Mouse (Mus musculus): Measurements from ENCODE around the gene Gm28539. TPM values are rescaled to one million over a fixed set of nuclear protein-coding genes. Genes with fewer than 3 reads are reported as not detected.
"Not testable (repeated sequence)": the region's sequence is repeated elsewhere in the genome, so short reads cannot be mapped to it uniquely, and the experiment has no call there.

Gm28539 gene
- polyA plus RNA-seq, 1 experiment, result 0.81 TPM

- DNase-seq (ENCODE audit: low read depth, low spot score), result no peak
- 96% methylated on average over 9 of the region's 9 CpGs for WGBS
Observed at GRCm38 (mm10) chr16:18948941-18949340, 112.6 kb downstream of the Gm28539 start.

GRCm38 (mm10) chr16:18950351-18950750, 114.0 kb downstream of the Gm28539 start:
- 98% methylated on average over 2 of the region's 2 CpGs for WGBS
- no peak for DNase-seq (ENCODE audit: low read depth, low spot score)

GRCm38 (mm10) chr16:18952813-18953212, 116.4 kb downstream of the Gm28539 start:
- DNase-seq (ENCODE audit: low read depth, low spot score), result no peak

GRCm38 (mm10) chr16:18955070-18955469, 118.7 kb downstream of the Gm28539 start:
- DNase-seq (ENCODE audit: low read depth, low spot score), result no peak
- 91% methylated on average over 3 of the region's 3 CpGs for WGBS

- no peak for DNase-seq (ENCODE audit: low read depth, low spot score)
Observed at GRCm38 (mm10) chr16:18963486-18963885, 127.1 kb downstream of the Gm28539 start.

GRCm38 (mm10) chr16:18969420-18970128, 133.2 kb downstream of the Gm28539 start:
- DNase-seq (ENCODE audit: low read depth, low spot score), result no peak
- 86% methylated on average over 9 of the region's 9 CpGs for WGBS

GRCm38 (mm10) chr16:18970837-18971236, 134.5 kb downstream of the Gm28539 start:
- WGBS, result 56% methylated on average over 3 of the region's 3 CpGs
- DNase-seq (ENCODE audit: low read depth, low spot score), result no peak

- not testable (repeated sequence) for DNase-seq (ENCODE audit: low read depth, low spot score)
- WGBS, result 92% methylated on average over 23 of the region's 23 CpGs
Observed at GRCm38 (mm10) chr16:18975665-18976064, 139.3 kb downstream of the Gm28539 start.

GRCm38 (mm10) chr16:18976315-18976714, 139.9 kb downstream of the Gm28539 start:
- DNase-seq (ENCODE audit: low read depth, low spot score), result no peak
- WGBS, result 89% methylated on average over 23 of the region's 23 CpGs

GRCm38 (mm10) chr16:18986381-18986780, 150.0 kb downstream of the Gm28539 start:
- WGBS, result 95% methylated on average over 3 of the region's 3 CpGs
- DNase-seq (ENCODE audit: low read depth, low spot score), result no peak

- no peak for DNase-seq (ENCODE audit: low read depth, low spot score)
- WGBS, result 85% methylated on average over 5 of the region's 5 CpGs
Observed at GRCm38 (mm10) chr16:18986860-18987259, 150.5 kb downstream of the Gm28539 start.

- not testable (repeated sequence) for DNase-seq (ENCODE audit: low read depth, low spot score)
- WGBS, result 31% methylated on average over 2 of the region's 2 CpGs
Observed at GRCm38 (mm10) chr16:19002610-19003389, 166.4 kb downstream of the Gm28539 start.

GRCm38 (mm10) chr16:19003757-19004156, 167.4 kb downstream of the Gm28539 start:
- DNase-seq (ENCODE audit: low read depth, low spot score), result no peak
- 91% methylated on average over 1 of the region's 1 CpGs for WGBS

- DNase-seq (ENCODE audit: low read depth, low spot score), result no peak
- WGBS, result 60% methylated on average over 3 of the region's 3 CpGs
Observed at GRCm38 (mm10) chr16:19005298-19005697, 168.9 kb downstream of the Gm28539 start.

Other genes starting within 250 kb of the Gm28539 start
- 0.99 and 1.2 TPM in 2 replicates for gene Tbx1, start 245.9 kb upstream of the Gm28539 start, polyA plus RNA-seq (2012; rRNA removed)
- gene Gp1bb, start 214.2 kb upstream of the Gm28539 start, polyA plus RNA-seq (2012; rRNA removed), result 102 and 145 TPM in 2 replicates
- gene Gm49601, start 210.2 kb upstream of the Gm28539 start, polyA plus RNA-seq (2012; rRNA removed), result 90.7 and 174 TPM in 2 replicates
- 373 and 445 TPM in 2 replicates for gene Sept5, start 206.6 kb upstream of the Gm28539 start, polyA plus RNA-seq (2012; rRNA removed)
- gene Cldn5, start 59.7 kb upstream of the Gm28539 start, polyA plus RNA-seq (2012; rRNA removed), result 9.9 and 10.1 TPM in 2 replicates
- 27.2 and 33.5 TPM in 2 replicates for gene Ufd1, start 24.8 kb upstream of the Gm28539 start, polyA plus RNA-seq (2012; rRNA removed)
- gene Cdc45, start 24.6 kb upstream of the Gm28539 start, polyA plus RNA-seq (2012; rRNA removed), result 19.7 and 21.0 TPM in 2 replicates
- gene 2510002D24Rik, start within 50 bp of the Gm28539 start, polyA plus RNA-seq (2012; rRNA removed), result 54.3 and 55.2 TPM in 2 replicates
- gene Mrpl40, start 40.3 kb downstream of the Gm28539 start, polyA plus RNA-seq (2012; rRNA removed), result 18.7 and 19.5 TPM in 2 replicates
- 50.9 and 58.4 TPM in 2 replicates for gene Hira, start 40.5 kb downstream of the Gm28539 start, polyA plus RNA-seq (2012; rRNA removed)